Mouse (Mus musculus): ENCODE data around the gene Ptgdr2. TPM values are rescaled to one million over a fixed set of nuclear protein-coding genes. Genes with fewer than 3 reads are reported as not detected.

The Ptgdr2 gene
- polyA plus RNA-seq, 1 experiment from 2014 or later: 0.10 TPM

DNA sequence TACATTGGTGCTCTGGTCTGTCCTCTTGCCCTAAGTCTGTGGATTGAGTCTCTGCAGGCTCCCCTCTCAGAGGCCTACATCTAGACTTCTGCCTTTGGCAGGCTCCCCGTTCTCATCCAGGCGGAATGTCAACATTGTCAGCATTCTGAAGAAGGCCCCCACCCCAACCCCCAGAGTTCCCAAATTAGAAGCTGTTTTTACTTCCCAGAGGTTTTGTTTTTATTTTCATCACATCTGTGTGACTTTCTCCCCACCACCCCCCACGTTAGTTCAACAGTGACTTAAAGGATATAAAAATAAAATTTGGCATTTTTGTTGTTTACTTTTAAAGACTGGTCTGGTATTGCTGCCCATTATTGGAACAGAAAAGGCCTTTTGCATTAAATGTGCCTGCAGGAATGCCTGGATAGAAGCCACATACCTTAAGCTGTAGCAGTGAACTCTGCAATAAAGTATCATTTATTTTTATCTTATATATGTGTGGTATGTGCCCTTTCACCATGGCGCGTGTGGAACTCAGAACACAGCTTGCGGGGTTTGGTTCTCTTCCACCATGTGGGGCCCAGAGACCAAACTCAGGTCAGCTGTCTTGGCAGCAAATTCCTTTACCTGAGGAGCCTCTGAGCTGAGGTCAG lies 27.8 kb upstream of the Ptgdr2 start:
- Histone ChIP-seq H3K4me1 (peaks cover 9% of the 10 kb centered on the region; the same call in 1 of the 2 replicates), H3K4me3 (no peak overlapping the region), H3K27me3 (no peaks in the 10 kb centered on the region), H3K27ac (peak overlapping the region; percentile 62), H3K36me3 (peaks cover 47% of the 10 kb centered on the region), H3K9me3 (no peaks in the 10 kb centered on the region), H3K9ac (0 out of 2 replicates have a peak overlapping the region, but pooled peaks have one; percentile 36), H3K4me2 (no peak overlapping the region)
- ATAC-seq (ENCODE audit: insufficient number of reproducible peaks, insufficient read depth, low FRiP score, low TSS enrichment, low read depth): no peak
- 64% methylated on average over 6 of the region's 6 CpGs for WGBS

GRCm38 (mm10) chr19:10914291-10914690 lies 22.7 kb upstream of the Ptgdr2 start:
- no peak overlapping the region for H3K27ac ChIP-seq
- no peak overlapping the region for H3K9ac ChIP-seq
- no peaks in the 10 kb centered on the region for H3K36me3 ChIP-seq
- no peaks in the 10 kb centered on the region for H3K4me1 ChIP-seq
- no peak for ATAC-seq (ENCODE audit: insufficient number of reproducible peaks, insufficient read depth, low FRiP score, low TSS enrichment, low read depth)
- H3K9me3 ChIP-seq: no peaks in the 10 kb centered on the region
- no peaks in the 10 kb centered on the region for H3K27me3 ChIP-seq
- H3K4me2 ChIP-seq: no peak overlapping the region
- WGBS: 64% methylated on average over 7 of the region's 7 CpGs
- H3K4me3 ChIP-seq: no peak overlapping the region

DNA sequence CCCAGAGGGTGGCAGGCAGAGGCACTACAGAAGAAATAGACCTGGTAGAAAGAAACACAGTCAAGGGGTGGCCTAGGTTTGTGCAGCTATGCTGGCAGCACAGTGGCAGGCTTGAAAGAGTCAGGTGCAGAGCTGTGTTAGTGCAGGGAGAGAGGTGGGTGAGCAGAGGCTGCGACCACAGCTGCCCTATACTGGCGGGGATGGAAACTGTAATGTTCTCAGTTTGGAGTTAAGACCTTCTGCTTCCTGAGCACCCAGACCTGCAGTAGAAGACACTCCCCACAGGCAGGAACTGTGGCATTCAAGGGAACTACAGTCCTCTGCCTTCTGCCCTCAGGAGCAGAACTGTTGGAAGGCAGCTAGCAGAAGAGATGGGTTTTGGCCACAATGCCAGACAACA lies 22.1 kb upstream of the Ptgdr2 start:
- Histone ChIP-seq H3K9me3 (no peaks in the 10 kb centered on the region), H3K36me3 (no peaks in the 10 kb centered on the region), H3K4me1 (no peaks in the 10 kb centered on the region), H3K4me3 (no peak overlapping the region), H3K9ac (no peak overlapping the region), H3K27ac (no peak overlapping the region), H3K4me2 (no peak overlapping the region), H3K27me3 (no peaks in the 10 kb centered on the region)
- WGBS: 76% methylated on average over 2 of the region's 2 CpGs
- no peak for ATAC-seq (ENCODE audit: insufficient number of reproducible peaks, insufficient read depth, low FRiP score, low TSS enrichment, low read depth)

- no peaks in the 10 kb centered on the region for H3K27me3 ChIP-seq
- H3K4me1 ChIP-seq: no peaks in the 10 kb centered on the region
- H3K9ac ChIP-seq: no peak overlapping the region
- WGBS: 56% methylated on average over 5 of the region's 5 CpGs
- H3K4me3 ChIP-seq: no peak overlapping the region
- H3K4me2 ChIP-seq: no peak overlapping the region
- no peaks in the 10 kb centered on the region for H3K9me3 ChIP-seq
- H3K27ac ChIP-seq: no peak overlapping the region
- no peak for ATAC-seq (ENCODE audit: insufficient number of reproducible peaks, insufficient read depth, low FRiP score, low TSS enrichment, low read depth)
- H3K36me3 ChIP-seq: no peaks in the 10 kb centered on the region
Measured at GRCm38 (mm10) chr19:10916506-10916905, 20.5 kb upstream of the Ptgdr2 start.

GRCm38 (mm10) chr19:10918321-10918991 lies 18.5 kb upstream of the Ptgdr2 start:
- ATAC-seq (ENCODE audit: insufficient number of reproducible peaks, insufficient read depth, low FRiP score, low TSS enrichment, low read depth): no peak

GRCm38 (mm10) chr19:10920532-10920931 lies 16.4 kb upstream of the Ptgdr2 start, which contains the start of gene Zp1:
Gene Zp1, minus strand, starts transcription at chr19:10920632.
- H3K36me3 ChIP-seq: no peaks in the 10 kb centered on the region
- no peak within 1 kb of the TSS for H3K4me3 ChIP-seq
- H3K4me1 ChIP-seq: no peaks in the 10 kb centered on the region
- no peaks in the 10 kb centered on the region for H3K9me3 ChIP-seq
- ATAC-seq (ENCODE audit: insufficient number of reproducible peaks, insufficient read depth, low FRiP score, low TSS enrichment, low read depth): no peak
- no peak within 1 kb of the TSS for H3K27ac ChIP-seq
- no peak within 1 kb of the TSS for H3K9ac ChIP-seq
- WGBS: 58% methylated on average over 2 of the region's 2 CpGs
- H3K4me2 ChIP-seq: no peak within 1 kb of the TSS
- H3K27me3 ChIP-seq: no peaks in the 10 kb centered on the region

More at GRCm38 (mm10) chr19:10918321-10918991, 18.5 kb upstream of the Ptgdr2 start:
- H3K27me3 ChIP-seq: no peaks in the 10 kb centered on the region
- H3K9me3 ChIP-seq: no peaks in the 10 kb centered on the region
- H3K9ac ChIP-seq: no peak overlapping the region
- no peak overlapping the region for H3K27ac ChIP-seq
- no peaks in the 10 kb centered on the region for H3K4me1 ChIP-seq
- no peak overlapping the region for H3K4me2 ChIP-seq
- WGBS: 83% methylated on average over 10 of the region's 10 CpGs
- no peak overlapping the region for H3K4me3 ChIP-seq
- no peaks in the 10 kb centered on the region for H3K36me3 ChIP-seq

DNA sequence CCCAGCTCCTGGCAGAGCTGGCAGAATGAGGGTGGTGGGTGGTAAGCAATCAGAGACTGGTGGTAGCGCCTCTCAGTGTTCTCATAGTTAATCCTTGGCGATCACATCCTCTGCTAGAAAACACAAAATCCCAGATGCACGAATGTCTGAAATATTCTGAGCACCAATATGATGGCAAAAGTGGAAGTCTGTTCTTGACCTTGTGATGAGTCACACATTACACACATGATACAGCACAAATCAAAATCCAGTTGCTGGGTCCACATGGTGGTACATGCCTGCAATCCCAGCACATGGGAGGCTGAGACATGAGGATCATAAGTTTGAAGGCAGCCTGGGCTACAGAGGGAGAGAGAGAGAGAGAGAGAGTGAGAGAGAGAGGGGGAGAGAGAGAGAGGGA lies 15.9 kb upstream of the Ptgdr2 start:
- H3K36me3 ChIP-seq: no peaks in the 10 kb centered on the region
- H3K4me2 ChIP-seq: no peak overlapping the region
- H3K4me3 ChIP-seq: no peak overlapping the region
- no peaks in the 10 kb centered on the region for H3K4me1 ChIP-seq
- WGBS: 77% methylated on average over 3 of the region's 3 CpGs
- no peaks in the 10 kb centered on the region for H3K27me3 ChIP-seq
- no peaks in the 10 kb centered on the region for H3K9me3 ChIP-seq
- no peak overlapping the region for H3K27ac ChIP-seq
- no peak overlapping the region for H3K9ac ChIP-seq
- no peak for ATAC-seq (ENCODE audit: insufficient number of reproducible peaks, insufficient read depth, low FRiP score, low TSS enrichment, low read depth)

DNA sequence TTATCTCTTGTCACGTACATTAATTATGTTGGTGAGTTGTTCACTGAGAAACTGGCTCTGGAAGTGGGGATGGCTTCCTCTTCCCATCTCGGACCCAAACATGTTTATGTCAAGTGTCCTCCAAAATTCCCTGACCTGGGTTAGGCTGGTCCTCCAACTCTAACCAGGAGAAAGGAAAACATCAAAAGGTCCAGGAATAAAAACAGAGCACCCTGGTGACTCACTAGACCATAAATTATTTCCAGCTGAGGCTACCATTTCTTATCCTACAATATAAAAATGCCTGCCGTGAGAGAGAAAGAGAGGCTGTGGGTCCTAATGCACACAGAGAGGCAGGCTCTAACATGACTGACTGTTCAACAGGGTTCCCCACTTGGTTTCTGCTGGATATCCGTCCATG lies 12.7 kb upstream of the Ptgdr2 start:
- Histone ChIP-seq H3K4me3 (no peak overlapping the region), H3K9ac (no peak overlapping the region), H3K4me2 (no peak overlapping the region), H3K27me3 (no peaks in the 10 kb centered on the region), H3K27ac (no peak overlapping the region), H3K9me3 (no peaks in the 10 kb centered on the region), H3K36me3 (no peaks in the 10 kb centered on the region), H3K4me1 (no peaks in the 10 kb centered on the region)
- no peak for ATAC-seq (ENCODE audit: insufficient number of reproducible peaks, insufficient read depth, low FRiP score, low TSS enrichment, low read depth)
- 43% methylated on average over 4 of the region's 4 CpGs for WGBS

DNA sequence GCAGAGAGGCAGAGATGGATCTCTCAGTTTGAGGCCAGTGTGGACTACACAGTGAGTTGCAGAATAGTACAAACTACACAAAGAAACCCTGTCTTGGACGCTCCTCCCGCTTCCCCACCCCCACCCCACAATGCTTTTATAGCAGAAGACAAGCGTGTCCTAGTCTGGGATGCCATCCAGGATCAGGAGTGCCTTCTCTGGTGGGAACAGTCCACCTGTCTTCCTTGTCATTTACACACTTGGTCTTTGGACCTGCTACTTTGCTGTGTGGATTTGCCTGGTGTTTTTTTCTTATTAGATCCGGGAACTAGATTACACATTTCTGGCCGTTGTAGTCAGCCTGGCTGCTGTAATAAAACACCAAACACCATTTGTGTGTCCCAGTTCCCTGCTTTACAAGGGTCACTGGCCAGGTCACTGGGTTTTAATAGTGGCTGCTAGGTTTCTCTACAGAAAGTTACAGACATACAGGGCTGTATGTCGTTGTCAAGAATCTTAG lies 10.8 kb upstream of the Ptgdr2 start:
- Histone ChIP-seq H3K27me3 (no peaks in the 10 kb centered on the region), H3K9me3 (no peaks in the 10 kb centered on the region), H3K4me3 (no peak overlapping the region), H3K4me1 (no peaks in the 10 kb centered on the region), H3K27ac (no peak overlapping the region), H3K4me2 (no peak overlapping the region), H3K9ac (no peak overlapping the region), H3K36me3 (no peaks in the 10 kb centered on the region)
- ATAC-seq (ENCODE audit: insufficient number of reproducible peaks, insufficient read depth, low FRiP score, low TSS enrichment, low read depth): no peak
- WGBS: 29% methylated on average over 6 of the region's 6 CpGs

DNA sequence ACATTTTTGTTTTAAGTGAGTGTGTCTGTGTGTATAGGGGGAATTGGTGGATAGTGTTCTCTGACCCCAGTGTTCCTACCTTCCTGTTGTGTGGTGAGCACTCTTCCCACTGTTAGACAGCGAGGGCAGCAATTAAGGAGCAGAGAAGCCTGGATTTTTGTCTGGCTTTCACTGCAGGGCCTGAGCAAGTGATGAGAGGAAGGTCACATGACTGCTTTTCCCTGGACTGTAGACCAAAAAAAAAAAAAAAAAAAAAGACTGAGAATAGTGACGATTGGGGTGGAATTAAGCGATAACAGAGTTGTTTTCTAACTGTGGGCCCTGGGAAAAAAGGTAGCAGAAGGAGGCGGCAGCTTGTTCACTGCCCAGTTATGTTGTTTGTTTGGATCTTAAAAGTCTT lies 10.3 kb upstream of the Ptgdr2 start:
- ATAC-seq (ENCODE audit: insufficient number of reproducible peaks, insufficient read depth, low FRiP score, low TSS enrichment, low read depth): no peak
- no peaks in the 10 kb centered on the region for H3K36me3 ChIP-seq
- 51% methylated on average over 4 of the region's 4 CpGs for WGBS
- H3K27ac ChIP-seq: no peak overlapping the region
- no peak overlapping the region for H3K4me3 ChIP-seq
- H3K4me1 ChIP-seq: no peaks in the 10 kb centered on the region
- H3K4me2 ChIP-seq: no peak overlapping the region
- H3K9ac ChIP-seq: no peak overlapping the region
- no peaks in the 10 kb centered on the region for H3K27me3 ChIP-seq
- H3K9me3 ChIP-seq: no peaks in the 10 kb centered on the region

GRCm38 (mm10) chr19:10930641-10931040 lies 6.3 kb upstream of the Ptgdr2 start:
- no peak overlapping the region for H3K27ac ChIP-seq
- H3K4me2 ChIP-seq: no peak overlapping the region
- no peaks in the 10 kb centered on the region for H3K27me3 ChIP-seq
- H3K36me3 ChIP-seq: no peaks in the 10 kb centered on the region
- H3K9me3 ChIP-seq: no peaks in the 10 kb centered on the region
- no peak overlapping the region for H3K9ac ChIP-seq
- H3K4me1 ChIP-seq: no peaks in the 10 kb centered on the region
- no peak overlapping the region for H3K4me3 ChIP-seq
- 80% methylated on average over 2 of the region's 2 CpGs for WGBS
- no peak for ATAC-seq (ENCODE audit: insufficient number of reproducible peaks, insufficient read depth, low FRiP score, low TSS enrichment, low read depth)

GRCm38 (mm10) chr19:10935029-10935428 lies 1.9 kb upstream of the Ptgdr2 start:
- H3K27me3 ChIP-seq: no peaks in the 10 kb centered on the region
- no peak overlapping the region for H3K27ac ChIP-seq
- no peaks in the 10 kb centered on the region for H3K4me1 ChIP-seq
- 34% methylated on average over 5 of the region's 5 CpGs for WGBS
- no peaks in the 10 kb centered on the region for H3K36me3 ChIP-seq
- no peak overlapping the region for H3K4me2 ChIP-seq
- no peak overlapping the region for H3K4me3 ChIP-seq
- H3K9ac ChIP-seq: no peak overlapping the region
- no peak for ATAC-seq (ENCODE audit: insufficient number of reproducible peaks, insufficient read depth, low FRiP score, low TSS enrichment, low read depth)
- no peaks in the 10 kb centered on the region for H3K9me3 ChIP-seq

All from embryonic facial prominence, embryonic 13.5 days (tissue).